Mouse (Mus musculus): ENCODE measurements around the gene Dcxr.
A peak's percentile ranks its signal among the peaks of the same experiment; 100 is the strongest.
"Not testable (repeated sequence)": the region's sequence is repeated elsewhere in the genome, so short reads cannot be mapped to it uniquely, and the experiment has no call there.

Dcxr gene

DNA sequence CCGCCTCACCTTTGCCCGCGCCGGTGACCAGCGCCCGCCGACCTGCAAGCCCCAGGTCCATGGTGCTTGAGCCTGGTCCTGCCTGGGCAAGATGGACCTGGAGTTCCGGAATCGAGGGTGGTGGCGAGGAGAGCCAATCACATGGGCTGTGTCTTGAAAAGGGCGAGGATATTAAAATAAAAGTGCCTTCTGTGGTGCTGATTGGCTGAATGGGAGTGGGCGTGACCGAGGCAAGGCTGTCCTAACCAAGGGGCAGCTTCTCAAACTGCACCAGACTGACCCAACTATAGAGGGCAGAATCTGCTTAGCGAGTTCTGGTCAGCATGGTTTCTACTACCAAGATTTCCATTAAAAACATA, at the start of gene Dcxr:
Gene Dcxr, minus strand, starts transcription at position 113 of the 359 bp plus-strand sequence.
- DNase-seq, result peak; percentile 71 to 74

DNA sequence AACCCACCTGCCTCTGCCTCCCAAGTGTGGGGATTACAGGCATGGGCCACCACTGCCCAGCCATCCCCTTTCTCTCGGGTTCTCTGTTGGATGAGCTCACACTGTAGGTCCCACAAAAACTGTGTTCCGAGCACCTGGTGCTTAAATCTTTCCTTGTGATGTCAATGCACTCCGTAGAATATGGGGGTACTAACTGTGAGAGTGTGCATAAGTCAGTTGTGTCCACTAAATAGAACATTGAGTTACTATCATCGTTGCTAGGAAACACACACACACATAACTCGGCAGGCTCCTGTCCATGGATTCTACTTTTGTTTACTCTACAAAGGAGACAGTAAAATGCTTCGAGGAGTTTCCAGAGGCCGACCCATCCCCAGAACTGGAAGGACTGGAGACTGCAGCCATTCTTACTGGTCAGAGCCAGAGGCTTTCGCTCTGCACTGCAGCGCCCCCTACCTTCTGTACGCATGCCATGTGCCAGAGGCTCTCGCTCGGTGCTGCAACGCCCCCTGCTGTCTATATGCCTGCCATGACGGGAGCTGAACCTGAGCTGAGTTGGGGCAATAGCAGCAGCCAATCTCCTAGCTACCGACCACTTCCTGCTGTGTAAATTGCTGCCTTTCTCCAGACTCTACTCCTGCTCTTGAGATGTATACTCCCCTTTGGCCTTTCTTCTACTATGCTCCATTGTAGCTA, 48.8 kb upstream of the Dcxr start:
- DNase-seq, result peak; percentile 80 to 93

DNA sequence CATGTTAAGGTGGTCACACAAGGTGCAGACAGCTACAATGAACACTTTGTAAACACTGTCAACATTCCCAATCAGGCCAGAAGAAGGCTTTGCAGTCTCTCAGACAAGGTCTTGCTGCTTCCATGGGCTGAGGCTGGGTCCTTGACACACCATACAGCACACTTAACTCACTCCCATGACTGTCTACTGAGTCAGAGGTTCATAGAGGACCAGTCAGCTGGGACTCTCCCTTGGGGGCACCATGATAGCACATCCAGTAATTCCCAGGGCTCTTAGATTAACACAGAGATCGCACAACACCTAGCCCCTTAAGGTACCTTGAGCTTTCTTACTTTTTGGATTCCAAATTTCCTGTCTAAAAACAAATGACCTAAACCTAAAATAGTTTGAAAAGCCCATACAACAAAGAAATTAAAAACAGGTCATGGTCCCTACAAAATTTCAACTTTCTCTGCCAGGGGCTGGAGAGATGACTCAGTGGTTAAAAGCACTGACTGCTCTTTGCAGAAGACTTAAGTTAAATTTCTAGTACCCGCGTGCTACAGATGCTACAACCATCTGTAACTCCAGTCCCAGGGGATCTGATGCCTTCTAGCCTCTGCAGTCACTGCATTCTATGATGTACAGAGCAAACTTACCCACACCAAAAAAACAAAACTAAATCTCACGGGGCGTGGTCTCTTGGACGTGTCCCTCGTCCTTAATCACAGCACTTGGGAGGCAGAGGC, 46.5 kb upstream of the Dcxr start:
- DNase-seq, result no peak

DNA sequence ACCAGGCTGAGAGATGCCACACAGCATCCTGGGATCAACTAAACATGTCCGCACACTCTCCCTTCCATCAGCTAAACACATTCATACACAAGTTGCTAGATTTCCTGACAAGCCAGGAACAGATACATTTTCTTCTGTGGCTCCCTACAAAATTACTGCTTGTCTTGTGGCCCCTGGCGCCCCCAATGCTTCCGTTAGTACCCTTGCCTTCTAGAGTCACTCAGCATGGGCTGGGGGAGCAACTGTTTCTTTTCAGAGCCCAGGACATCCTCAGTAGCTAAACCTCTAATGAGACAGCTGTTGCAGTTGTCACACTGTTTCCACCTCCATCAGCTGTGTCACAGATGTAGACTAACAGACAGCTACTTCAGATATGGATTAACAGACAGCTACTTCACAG, 45.7 kb upstream of the Dcxr start:
- DNase-seq, result no peak

DNA sequence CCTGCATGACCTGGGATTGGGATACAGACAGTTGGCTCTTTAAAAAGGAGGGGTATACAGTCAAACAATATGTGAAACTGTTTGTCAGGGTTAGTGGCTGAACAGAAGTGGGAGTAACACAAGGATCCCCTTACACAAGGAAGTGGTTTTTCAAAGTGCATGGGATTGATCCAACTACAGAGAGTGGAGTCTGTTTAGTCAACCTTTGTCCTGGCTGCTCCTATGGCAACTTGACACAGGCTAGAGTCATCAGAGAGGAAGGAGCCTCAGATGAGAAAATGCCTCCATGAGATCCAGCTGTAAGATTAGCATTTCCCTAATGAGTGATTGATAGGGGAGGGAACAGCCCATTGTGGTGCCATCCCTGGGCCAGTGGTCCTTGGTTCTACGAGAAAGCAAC, 41.1 kb upstream of the Dcxr start:
- no peak for DNase-seq

DNA sequence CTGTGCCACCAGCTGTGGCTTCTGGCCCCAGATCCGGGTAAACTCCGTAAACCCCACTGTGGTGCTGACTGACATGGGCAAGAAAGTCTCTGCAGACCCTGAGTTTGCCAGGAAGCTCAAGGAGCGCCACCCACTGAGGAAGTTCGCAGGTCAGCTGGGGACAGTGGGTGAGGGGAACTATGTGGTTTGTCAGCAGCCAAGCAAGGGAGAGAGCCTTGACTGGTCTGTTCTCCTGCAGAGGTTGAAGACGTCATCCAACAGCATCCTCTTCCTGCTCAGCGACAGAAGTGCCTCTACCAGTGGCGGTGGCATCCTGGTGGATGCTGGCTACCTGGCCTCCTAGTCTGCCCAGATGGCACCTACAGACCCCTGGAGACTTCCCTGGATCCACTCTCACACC, 39.9 kb upstream of the Dcxr start:
- DNase-seq, result not testable (repeated sequence)

DNA sequence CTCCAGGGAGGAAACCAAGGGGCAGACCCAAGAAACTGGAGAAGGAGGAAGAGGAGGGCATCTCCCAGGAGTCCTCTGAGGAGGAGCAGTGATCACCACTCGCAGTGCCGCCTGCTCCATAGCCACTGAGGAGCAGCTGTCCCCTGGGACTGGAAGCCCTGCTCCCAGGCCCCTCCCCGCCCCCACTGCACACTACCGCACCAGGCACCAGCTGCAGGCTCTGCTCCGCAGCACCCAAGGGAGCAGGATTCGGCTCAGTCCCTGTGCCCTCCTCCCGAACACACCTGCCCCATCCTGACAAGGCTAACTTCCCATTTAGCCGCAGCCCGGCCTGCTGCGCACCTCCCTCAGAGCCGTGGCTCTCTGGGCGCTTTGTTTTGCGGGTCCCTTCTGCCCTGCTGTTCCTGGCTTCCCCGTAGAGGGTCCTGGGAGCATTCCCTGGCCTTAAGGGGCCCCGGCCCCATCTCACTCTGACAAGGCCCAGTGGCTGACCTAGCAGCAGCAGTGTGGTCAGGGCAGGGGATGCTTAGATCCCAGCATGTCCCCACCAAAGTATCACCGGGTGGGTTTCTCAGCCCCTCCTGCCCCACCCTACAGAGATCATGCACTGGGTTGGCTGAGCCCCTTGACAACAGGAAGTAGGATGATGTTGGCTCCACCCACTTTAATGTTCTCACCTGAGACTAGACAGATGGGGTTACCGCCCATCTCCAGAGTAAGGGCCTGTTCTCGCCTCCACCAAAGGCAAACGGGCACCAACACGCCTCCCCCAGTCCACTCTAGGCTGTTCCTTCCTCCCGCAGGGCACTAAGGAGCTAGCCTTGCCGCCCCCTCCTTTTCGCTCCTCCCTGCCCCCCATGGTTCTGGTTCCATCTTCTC, 36.3 kb upstream of the Dcxr start:
- not testable (repeated sequence) for DNase-seq

DNA sequence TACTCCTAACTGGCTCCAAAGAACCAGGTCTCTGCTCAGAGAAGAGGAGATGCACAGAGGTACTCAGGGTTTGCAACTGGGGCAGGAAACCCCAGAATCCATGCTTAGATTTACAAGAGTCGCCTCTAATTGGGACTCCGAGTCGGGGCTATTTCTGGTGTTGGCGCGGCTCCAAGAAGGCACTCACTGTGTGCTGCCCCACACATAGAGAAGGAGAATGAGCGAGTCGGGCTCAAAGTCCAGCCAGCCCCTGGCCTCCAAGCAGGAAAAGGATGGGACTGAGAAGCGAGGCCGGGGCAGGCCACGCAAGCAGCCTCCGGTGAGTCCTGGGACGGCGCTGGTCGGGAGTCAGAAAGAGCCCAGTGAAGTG, 35.6 kb upstream of the Dcxr start, which contains the start of gene Hmga1b:
Gene Hmga1b, plus strand, starts transcription at position 123 of the 370 bp plus-strand sequence.
- not testable (repeated sequence) for DNase-seq

DNA sequence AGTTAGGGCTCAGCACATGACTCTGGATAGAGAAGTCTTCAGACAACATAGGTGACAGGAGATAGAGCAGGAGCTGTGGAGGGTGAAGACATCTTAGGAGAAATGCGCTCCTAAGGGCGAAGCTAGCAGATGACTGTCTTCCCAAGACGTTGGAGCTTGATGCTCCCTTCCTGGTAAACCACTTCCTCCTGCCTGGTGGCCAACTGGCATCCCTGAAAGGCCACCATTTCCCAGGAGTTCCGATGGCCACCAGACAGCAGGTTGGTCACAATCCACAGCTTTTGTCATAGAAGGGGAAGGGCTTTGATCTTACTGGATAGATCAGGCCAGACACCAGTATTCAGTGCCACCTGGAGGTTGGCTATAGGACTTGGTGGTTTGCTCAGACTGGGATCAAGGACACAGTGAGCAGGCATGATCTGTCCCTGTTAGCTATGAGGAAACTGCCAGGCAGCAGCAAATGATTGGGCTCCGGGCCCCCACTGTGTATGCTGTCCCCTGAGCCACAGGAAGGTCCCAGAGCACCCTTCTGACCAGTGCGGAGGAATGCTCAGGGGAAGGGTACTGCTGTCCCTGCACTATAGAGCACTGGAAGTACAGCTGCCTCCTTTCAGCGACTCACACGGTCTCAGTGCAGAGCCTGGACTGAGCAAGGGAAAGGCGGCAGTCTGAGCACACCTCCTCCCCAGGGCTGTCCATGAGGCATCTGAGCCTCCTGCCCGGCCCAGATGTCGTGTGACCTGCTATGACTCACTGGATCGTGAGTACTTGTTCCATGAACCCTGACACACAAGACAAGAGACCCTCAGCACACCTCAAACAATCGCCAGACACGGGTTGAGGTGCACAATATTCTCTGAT, 35.0 kb upstream of the Dcxr start:
- no peak for DNase-seq

DNA sequence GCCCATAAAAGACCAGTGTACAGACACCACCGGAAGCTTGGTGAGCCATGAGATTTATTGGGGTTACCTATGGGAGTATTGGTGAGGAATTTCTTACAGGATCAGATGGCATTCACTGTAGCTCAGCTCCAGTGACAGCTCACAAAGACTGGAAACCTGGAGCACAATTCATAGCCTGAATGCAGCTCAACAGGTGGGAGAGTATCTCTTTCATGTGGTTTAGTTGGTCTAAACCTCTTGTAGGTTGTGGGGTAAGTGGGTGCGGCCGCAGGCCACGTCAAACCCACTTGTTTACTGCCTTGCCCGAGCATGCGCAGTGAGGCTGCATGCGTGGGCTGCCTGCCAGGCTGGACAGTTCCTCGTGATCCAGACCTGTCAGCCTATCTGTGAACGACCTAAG, 33.2 kb upstream of the Dcxr start:
- no peak for DNase-seq

DNA sequence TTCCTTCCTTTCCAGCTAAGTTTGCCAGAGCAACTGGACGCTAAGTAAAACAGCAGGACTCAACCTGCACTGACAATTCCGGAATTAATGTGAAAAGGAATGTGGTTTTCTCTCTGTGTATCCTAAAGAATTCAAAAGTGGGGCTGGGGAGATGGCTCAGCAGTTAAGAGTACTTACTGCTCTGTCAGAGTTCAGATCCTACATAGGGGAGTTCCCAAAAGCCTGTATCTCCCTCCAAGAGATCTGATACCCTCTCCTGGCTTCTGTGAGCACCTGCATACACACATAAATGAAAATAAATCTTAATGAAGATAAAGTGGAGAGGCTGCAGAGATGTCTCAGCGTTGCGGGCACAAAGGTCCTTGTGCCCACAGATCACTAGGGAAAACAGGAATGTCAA, 24.5 kb upstream of the Dcxr start:
- DNase-seq, result no peak

DNA sequence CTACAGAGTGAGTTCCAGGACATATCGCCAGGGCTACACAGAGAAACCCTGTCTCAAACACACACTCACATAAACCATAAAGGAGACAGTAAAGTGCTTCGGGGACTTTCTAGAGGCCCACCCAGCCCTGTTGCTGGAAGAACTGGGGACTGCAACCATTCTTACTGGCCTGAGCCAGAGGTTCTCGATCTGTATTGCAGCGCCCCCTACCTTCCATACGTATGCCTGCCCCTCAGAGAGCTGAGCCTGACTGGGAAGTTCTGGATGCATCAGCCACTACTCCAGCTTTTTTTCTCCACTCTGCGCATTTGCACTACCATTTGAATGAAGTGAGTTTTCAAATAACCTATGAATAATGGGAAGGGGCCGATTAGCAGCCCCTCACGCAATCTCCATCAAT, 22.3 kb upstream of the Dcxr start:
- peak in 1 of 2 experiments; percentile 50 for DNase-seq

DNA sequence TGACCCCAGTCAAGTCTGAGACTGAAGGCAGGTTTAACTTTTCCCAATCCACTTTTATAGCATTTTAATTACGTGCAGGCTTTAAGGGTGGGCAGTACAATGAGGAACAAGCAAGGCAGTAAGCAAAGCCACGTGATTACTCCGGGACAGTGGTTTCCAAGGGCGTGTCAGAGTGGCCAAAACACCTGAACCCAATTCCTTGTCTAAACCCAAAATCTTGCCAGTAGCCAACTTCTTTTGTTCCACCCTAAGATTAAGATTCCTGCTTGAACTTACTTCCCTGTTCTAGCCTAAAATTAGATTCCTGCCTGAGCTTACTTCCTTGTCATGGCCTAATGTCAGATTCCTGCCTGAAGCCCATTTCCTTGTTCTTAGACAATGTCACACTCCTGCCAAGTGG, 20.9 kb upstream of the Dcxr start:
- no peak for DNase-seq

DNA sequence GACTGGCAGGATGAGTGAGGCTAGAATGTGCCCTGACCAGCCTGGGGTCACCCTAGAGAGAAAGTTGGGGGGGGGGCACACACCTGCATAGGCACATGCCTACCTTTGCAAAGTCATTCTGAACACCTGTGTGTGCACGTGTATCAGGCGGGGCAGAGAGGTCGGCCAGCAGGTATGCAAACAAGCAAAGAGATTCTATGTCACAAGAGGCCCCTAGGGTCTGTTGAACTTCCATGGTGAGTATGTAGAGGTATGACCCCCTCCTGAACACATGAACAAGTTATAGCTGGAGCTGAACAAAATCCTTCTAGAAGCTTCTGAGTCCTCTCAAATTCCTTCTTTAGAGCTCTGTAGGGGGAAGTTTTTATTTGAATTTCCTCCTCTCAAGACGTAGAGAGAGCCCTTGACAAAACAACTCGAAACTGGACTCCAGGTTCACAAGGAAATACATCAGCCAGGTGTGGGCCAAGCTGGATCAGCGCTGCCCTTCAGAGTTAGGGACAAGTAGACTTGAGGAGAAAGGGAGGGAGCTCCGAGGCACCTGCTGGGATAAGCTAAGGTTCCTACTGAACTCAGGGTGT, 17.1 kb upstream of the Dcxr start:
- DNase-seq, result no peak

DNA sequence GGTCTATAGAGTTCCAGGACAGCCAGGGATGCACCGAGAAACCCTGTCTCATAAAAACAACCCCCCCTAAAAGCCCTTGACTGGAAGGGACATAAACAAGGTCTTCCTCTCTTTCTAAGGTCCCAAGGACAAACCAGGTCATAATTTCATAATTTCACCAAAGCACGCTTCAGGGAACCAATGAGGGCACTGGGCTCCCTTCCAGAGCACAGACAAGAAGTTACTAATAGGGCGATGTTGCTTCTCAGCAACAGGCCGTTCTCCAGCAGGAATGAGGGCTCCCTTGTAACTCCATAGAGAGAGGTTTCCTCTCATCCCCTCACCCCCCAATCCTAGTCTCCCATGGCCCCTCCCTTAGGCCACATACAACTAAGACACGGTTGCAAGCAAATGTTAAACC, 13.9 kb upstream of the Dcxr start:
- no peak for DNase-seq

DNA sequence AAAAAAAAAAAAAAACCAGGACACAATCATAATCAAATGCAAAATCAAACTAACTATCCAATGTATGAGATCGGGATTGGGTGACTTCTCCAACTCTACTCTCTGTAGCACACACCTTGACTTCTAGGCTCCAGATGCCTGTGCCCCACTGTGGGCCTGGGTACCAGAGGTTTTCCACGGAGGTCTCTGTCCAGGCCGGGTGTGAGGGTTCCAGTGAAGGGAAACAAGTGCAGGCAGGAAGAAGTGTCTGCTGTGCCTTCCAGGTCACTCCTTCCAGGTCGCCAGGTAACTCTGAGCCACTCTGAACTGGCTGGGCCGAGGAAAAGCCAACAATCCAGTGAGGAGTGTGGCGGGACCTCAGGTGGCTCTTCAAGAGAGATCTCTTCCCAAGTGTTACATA, 9.3 kb upstream of the Dcxr start:
- no peak for DNase-seq

DNA sequence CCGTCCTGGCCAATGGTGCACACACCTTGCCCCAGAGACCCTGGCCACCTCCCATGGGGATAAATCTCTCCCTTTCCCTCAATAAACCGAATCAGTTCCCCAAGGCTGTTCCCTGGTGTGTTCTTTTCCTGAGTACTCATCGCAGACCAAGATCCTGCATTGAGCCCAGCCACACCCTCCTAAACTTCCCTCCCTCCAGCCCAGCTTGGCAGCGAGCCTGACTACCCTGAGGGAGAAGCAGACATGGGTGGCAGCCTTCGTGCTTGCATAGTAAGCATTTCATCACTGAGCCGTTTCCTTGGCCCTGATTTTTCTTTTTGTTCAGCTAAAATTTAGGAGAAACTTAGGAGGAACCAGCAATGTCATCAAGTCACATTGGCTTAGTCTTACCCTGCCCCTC, 6.4 kb upstream of the Dcxr start:
- no peak for DNase-seq

DNA sequence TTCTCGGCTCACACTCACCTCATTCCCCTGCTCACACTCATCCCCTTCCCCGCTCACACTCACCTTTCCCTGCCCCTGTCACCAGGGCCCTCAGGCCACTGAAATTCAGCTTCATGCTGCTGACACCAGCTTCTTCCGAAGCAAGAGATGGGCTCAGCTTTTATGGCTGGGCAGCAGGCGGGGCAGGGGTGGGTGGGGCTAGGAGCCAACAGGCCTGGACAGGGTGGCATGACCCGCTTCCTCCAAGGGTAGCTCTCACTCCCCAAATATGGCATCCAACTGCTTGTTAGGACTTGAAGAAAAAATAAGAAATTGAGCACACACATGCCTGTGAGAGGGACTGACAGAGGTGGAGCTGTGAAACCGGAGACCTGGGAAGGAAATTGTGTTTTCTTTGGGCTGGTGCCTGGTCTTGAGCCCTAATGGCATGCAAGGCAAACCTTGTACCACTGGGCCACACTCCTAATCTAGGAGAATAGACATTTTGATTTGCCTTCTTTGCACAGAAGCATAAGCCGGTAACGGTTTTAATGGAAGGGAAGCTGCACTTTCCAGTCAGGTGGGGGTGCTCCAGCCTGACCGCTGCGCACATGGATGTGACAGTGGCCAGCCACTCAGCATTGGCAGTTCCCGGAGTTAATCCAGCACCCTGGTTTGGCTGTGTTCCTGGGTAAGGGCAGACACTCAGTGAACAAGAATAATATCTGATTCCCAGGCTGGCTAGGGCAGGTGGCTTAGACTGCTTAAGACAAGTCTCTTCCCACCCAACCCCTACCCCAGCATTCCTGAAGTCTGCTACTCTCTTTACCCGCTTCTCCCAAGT, 5.0 kb upstream of the Dcxr start, which contains the start of gene Cbr2:
Gene Cbr2, minus strand, starts transcription at position 257 of the 823 bp plus-strand sequence.
- peak in 1 of 2 experiments; percentile 1 for DNase-seq

DNA sequence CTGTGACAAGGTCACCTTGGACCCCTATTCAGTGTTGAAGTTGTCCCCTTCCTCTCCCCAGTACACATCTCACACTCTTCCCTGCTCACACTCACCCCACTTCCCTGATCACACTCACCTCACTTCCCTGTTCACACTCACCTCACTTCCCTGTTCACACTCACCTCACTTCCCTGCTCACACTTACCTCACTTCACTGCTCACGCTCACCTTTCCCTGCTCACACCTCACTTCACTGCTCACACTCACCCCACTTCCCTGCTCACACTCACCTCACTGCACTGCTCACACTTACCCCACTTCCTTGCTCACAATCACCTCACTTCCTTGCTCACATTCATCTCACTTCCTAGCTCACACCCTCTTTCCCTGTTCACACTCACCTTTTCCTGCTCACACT, 4.3 kb upstream of the Dcxr start:
- DNase-seq, result no peak

DNA sequence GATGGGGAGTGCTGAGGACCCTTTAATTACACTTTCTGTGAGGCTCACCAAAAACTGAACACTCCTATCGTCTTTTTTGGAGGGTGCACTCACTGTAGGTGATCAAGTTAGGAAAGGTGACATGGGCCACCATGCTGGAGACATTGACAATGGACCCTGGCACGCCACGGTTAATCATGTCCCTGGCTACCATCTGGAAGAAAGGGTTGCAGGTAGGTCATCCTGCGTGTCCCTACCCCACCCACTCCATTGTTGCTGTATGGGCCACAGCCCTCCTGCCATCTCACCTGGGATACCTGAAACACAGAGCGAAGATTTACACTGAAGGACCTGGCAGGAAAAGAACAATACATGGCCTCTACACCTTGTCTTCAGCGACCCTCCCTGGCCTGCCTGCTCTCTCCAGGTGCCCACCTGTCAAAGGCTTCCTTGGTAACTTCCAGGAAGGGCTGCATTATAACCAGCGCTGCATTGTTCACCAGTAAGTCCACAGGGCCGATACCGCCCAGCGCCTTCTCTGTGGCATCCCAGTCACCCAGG, 3.3 kb upstream of the Dcxr start:
- DNase-seq, result no peak
